Mouse (Mus musculus) adrenal gland, adult 8-10 months (tissue): ENCODE data around the gene Scyl1. TPM values are rescaled to one million over a fixed set of nuclear protein-coding genes. Genes with fewer than 3 reads are reported as not detected.
"Not testable (repeated sequence)": the region's sequence is repeated elsewhere in the genome, so short reads cannot be mapped to it uniquely, and the experiment has no call there.

Experiments used
- DNase-seq: peaks from one replicate; pipeline ENCODE4 v3.0.0; 2022
- total RNA-seq, 4 experiments: library from RNA; stranded (reverse); gene quantifications; 2 replicates each; pipeline ENCODE4 v1.2.4; 2022

Scyl1 gene
- total RNA-seq, result 100 to 1,000 TPM; 112 to 147 (median 124) TPM

DNA sequence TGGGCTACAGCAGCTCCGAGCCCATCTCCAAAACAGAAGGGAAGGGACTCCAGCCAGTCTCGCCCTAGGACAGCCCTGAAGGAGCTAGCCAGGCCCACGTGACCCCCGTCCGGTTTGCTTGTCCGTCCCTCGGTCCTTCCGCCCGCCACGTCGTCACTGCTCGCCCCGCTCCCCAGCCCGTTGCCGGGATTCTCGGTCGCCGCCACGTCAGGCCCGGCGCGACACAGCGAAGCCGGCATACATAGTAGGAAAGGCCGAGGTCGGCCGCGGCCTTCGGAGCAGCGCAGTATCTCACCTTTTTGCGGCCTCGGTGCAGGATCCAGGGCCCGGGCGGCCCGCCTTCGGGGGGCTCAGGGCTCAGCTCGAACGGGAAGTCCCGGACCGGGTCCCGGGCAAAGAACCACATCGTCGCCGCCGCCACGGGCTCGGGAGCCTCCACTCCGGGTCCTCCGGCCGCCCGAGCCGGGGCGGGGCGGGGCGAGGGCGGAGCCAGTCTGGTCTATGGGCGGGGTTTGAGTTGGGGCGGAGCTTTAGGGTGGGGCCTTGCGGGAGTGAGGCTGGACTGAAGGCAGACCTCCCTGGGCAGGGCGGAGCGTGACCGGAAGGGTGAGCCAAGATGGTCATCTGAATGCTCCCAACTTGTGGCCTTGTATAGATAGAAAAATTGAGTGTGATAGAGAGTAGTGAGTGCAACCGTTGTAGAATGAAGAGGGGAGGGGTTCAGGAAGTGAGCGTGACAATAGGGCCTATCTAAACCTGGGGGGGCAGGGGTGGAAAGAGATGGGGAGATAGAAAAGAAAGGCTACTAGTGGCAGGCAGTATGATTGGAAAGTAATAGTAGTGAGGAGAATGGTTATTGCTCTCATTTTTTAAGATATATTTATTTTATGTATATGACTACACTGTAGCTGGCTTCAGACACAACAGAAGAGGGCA, at the start of gene Scyl1:
Scyl1 (minus strand) TSS at position 495 of the 936 bp plus-strand sequence.
- DNase-seq, result peak; percentile 95

DNA sequence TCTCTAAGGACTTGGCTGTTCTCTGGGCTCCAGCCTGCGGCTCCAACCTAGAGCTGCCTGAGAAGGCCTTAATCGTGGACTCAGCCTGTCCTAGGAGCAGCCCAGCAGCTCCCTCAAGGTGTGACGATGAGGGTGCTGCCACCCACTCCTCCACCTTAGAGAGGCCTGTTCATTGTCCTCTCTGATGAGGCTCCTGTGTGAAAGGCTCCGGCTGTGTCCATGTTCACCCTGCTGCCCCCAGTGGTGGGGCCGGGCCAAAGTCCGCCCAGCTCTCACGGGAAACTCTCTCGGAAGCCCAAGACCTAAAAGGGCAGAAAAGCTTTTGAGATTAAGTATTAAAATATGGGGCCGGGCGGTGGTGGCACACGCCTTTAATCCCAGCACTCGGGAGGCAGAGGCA, 48.3 kb upstream of the Scyl1 start:
- DNase-seq, result no peak

DNA sequence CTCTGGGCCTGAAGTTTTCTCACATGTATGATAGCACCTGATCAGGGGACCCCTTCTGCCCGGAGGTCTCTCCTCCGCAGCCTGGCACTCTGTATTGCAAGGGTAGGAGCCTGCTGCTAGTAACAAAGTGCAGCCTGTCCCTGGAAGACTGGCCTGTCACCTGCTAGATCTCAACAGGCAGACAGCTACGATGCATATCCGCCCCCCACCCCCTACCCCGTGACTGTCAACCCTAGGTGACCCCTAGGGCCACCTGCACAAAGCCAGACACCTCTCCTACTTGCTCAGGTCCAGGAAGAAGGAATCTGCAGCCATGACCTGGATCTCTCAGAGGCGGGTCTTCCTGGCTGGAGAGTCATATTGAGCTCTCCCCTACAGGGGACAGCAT, 47.4 kb upstream of the Scyl1 start:
- no peak for DNase-seq

DNA sequence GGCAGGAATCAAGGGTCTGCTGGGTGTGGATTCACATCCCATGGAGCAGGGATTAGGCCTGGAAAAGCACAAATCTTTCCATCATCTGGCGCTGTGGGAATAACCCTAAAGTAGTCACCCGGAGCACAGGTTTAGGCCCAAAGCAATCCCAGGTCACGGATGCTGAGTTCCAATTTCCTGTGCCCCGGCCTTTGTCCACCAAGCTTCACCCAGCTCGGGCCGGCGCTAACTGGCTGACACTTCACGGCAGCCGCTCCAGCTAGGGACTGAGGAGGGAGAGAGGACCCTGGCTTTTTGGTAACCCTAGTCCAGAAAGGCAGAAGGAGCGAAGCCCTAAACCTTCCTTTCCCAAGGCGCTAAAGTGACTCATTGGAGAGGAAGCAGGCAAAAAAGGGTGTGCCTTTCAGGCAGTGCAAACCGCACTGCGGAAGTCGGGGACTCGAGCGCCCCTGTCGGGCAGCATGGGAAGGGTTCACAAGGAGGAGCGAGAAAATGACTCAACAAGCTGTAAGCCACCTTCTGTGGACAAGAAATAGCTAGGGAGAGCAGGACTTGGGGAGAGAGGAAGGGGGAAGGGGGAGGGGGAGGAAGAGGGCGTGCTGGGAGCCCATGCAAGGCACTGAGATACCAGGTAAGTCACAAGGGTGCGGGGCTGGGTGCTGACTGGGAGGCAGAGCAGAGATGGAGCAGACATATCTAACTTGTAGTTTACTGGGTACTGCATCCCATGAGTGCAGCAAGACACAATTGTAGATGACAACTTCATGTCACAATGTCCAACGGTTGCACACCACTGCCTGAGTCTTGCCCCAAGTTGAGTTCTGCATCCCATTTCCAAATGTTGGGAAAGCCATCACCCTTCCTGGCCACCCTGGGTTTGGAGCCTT, 46.7 kb upstream of the Scyl1 start:
- DNase-seq, result peak; percentile 88

DNA sequence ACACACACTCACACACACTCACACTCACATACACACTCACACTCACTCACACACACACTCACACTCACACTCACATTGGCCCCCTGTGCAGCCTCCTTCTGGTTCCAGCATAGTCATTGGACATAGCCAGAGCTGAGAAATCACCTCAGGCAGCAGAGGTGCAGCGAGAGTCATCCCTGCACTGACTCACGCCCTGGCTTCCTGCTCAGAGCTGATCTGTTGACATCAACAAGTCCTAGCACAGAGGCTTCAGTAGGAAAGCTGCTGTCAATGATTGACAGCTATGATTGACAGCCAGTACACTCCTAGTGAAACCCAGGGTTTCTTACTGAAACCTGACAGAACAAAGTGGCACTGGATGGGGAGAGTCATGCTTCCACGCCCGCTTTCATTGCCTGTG, 44.7 kb upstream of the Scyl1 start:
- no peak for DNase-seq

DNA sequence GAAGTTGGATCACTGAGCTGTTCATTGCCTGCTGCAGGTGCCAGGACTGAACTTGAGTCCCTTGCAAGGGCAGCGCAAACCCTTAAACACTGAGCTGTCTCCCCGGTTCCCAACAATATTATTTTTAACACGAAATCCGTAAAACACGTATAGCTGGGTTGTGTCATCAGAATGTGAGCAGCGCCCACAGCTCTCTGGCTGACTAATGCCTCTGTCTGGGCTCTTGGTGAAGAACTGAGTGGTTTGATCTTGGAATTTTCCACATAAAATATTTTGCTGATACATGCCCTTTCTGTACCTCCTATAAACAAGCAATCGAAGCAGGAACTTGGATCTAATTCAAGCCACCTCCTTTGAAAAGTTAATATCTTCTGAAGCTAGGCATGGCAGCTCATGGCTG, 43.8 kb upstream of the Scyl1 start:
- no peak for DNase-seq

DNA sequence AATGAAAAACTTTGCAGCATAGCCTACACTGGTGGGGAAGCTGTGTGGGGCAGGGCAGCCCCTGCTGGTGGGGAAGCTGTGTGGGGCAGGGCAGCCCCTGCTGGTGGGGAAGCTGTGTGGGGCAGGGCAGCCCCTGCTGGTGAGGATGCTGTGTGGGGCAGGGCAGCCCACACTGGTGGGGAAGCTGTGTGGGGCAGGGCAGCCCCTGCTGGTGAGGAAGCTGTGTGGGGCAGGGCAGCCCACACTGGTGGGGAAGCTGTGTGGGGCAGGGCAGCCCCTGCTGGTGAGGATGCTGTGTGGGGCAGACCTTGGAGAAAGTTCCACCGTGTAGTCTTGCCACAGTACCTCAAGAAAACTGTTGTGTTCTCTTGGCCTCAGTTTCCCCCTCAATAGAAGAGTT, 42.8 kb upstream of the Scyl1 start:
- not testable (repeated sequence) for DNase-seq

DNA sequence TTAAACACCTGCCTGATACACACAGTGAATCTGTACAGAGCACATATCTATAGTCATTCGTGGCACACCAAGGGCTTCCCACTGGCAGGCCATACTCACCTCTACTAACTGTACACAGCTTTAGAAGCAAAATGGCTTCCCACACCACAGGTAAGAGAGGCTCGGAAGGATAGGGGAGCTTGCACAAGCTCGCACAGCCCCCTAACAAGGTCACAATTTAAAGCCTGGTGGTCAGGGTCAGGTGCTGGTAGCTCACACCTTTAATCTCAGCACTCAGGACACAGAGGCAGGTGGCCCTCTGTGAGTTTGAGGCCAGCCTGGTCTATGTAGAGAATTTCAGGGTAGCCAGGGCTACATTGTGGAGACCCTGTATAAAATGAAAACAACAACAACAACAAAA, 42.3 kb upstream of the Scyl1 start:
- no peak for DNase-seq

DNA sequence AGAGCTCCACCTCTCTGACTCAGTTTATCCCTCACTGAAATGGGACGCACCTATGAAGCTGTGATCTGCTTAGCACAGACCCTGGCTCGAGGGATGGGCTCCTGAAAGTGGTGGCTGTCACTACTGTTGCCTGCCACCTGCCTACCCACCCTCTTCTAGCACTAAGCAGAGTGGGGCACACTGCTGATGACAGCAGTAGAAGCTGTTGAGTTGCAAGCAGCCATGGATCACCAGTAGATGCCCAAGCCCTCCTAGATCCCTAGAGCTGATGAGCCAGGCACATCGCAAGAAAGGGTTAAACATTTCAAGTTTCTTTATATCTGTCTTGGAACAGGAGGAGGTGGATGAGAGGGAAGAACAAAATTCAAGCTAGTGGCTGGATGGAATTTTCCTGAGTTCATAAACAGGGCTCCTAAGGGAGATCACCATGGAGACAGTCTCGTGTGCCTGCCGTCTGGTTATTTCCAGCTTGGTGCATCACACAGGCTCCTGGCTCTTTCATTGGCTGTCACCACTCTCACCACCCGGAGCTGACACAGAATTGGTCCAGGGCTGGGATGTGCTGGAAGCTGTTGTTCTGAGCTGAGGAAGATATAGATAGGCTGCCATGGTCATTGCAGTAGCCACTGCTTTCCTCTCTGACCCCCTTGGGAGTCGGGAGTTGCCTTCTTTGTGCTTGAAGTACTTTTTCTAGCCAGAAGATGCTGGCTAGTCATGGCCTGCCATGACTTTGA, 40.7 kb upstream of the Scyl1 start:
- DNase-seq, result peak; percentile 93

DNA sequence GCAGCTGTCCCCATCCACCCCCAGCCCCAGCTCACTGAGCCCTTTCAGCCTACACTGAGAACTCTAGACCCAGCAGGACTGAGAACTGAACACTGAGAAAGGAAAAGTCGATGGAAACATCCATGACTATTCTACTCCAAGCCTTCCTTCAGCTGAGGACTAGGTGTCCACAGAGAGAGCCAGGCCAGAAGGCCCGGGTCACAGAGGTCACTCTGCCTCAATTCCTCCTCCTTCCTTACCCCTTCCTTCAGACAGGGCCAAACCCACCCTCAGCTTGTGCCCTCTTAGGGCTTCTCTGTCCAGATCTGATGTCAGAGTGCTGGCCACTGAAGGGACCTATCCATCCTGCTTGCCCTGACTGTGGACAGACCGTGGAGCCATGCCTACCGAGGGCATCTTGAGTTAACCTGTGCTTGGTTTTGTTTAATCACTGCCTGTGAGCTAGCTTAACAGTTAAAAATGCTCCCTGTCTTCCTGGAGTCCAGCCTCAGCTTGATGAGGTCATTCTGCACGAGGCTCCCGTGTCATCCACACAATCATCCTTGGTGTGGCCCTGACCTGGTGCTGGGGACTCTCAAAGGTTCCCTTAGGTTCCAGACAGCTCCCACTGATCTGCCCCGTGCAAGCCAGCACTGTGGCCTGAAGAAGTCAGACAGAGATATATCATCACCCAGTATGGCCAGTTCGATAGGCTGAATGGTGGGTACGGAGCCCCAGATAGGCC, 39.8 kb upstream of the Scyl1 start:
- peak; percentile 86 for DNase-seq

DNA sequence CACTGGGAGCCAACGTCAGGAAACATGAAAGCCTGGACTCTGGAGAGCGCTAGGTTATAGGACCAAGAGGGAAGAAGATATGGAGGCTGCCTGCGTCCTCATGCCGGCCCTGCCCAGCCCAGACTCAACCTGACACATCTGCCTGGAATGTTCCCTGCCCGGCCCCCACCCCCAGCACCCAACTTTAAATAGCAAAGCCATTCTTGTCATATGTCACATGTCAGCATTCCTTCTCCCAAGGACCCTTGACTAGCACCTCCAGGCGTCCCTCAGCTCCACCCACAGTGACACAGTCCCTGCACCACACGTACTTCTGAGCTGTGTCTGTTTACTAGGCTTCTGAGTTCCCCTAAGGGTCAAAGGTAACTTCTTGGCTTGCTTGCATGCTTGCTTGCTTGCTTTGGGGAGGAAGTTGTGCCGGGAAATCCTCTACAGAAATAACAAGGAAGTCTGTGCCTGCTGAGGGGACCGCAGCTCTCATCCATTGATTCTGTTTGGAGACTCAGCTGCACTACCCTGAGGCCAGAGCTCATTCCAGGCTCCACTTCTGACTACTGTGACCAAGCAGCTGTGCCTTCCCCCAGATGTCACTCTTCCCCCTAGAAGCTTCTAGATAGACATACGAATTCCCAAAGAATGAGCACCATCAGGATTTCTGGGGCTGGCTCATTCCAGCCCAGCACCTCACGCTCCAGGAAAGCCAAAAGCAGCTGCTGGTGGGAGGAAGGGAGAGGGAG, 39.1 kb upstream of the Scyl1 start:
- no peak for DNase-seq

DNA sequence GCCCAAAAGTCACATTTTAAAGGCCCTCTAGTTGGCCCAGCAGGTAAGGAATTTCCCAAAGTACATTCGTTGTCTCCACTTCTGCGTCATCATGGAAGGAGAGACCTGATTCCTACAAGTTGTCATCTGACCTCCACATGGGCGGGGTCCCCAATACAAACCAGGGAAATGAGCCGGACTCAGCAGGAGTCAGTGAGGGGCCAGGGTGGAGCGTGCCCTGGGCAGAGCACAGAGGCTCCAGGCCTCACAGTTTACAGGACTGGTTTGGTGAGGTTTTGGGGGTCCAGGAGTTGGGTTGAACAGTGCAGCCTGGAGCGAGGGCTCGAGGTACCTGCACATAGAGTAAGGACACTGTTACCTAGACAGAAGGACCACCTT, 38.5 kb upstream of the Scyl1 start:
- no peak for DNase-seq

DNA sequence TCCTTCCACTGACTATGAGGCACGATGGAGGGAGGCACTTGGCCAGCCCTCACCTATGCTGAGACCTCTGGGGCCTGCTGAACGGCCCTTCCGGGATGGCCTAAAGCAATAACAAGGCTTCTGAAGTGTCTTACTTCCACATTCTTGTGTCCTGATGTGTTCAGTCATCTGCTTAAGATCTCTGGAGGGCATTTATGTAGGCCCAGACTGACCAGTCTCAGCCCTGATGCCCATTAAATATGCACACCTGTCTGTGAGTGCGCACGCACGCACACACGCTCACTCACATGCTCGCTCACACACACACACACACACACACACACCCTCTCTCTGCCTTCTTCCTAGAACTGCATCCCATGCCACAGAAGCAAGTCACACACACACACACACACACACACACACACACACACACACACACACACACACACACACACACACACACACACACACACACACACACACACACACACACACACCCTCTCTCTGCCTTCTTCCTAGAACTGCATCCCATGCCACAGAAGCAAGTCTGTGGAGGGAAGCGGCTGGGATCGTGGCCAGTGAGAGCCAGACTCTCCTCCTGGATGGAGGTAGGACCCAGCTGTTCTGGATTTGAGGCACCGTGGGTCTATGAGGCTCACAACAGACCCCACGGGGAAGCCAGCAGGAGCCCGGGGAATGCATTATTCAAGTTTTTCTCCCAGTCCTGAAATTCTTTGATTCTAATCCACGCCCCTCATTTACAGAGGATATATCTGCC, 37.9 kb upstream of the Scyl1 start:
- no peak for DNase-seq

DNA sequence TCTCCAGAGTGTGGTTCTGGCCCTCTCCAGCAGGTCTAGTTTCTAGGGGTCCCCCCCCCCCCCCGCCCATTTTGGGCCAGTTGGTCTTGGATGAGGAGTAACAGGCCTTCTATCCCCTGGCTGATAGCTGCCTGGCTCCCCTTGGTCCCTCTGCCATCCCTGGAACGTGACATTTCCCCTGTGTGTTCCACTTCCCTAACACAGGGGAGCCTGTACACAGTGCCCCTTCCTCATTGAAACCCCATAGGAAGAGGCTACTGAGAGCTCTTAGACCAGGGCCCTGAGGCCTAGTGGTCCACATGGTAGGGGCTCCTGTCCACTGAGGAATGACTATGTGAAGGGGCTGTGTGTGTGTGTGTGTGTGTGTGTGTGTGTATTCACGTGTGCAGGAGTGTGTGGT, 36.5 kb upstream of the Scyl1 start:
- DNase-seq, result no peak

DNA sequence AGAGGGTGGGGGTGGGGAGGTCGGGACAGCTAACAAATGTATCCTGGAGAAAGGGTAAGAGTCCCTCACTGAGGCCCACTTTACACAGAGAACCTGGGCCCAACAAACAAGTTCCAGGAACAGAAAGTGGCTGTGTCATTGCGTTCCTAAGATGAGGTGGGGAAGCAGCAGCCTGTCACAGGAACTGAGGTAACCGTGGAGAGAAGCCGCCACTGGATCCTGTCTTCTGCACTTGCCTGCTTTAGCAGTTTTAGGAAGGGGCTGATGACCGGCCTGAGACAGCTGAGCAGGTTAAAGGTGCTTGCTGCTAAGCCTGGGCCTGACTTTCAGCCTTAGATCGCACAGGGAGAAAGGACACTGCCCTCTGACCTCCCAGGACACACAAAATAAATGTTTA, 35.6 kb upstream of the Scyl1 start:
- no peak for DNase-seq

DNA sequence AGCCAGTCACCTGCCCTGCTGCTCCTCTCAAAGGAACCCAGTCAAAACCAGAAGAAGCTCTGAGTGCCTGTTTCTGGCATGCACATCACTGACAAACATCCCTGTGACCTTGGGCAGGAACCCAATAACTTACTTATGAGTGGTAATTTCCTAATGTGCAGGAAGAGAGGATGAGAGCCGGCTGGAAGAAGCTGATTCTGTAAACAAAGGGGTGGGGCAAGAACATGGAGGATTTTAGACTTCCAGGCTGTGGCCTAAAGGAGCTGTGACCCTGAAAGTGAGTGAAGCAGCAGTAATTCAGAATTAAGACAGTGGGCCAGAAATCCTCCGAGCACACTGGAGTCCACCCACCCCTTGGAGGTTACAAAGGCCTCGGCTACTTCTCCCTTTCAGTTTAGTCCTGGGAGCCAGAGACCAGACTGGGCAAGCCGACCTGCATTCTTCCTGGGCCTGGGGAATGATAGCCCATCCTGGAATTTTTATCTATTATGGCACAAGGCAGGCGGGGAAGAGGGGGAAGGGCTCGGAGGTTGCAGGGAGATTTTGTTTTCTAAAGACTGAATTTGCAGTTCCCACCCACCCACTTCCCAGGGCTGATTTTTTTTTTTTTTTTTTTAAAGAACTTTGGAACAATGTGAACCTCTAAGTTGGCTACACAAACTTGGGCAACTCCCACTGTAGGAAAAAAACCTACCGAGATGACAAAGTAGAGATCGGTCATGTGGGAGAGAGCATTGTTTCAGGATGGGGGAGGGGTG, 35.0 kb upstream of the Scyl1 start:
- DNase-seq, result no peak

DNA sequence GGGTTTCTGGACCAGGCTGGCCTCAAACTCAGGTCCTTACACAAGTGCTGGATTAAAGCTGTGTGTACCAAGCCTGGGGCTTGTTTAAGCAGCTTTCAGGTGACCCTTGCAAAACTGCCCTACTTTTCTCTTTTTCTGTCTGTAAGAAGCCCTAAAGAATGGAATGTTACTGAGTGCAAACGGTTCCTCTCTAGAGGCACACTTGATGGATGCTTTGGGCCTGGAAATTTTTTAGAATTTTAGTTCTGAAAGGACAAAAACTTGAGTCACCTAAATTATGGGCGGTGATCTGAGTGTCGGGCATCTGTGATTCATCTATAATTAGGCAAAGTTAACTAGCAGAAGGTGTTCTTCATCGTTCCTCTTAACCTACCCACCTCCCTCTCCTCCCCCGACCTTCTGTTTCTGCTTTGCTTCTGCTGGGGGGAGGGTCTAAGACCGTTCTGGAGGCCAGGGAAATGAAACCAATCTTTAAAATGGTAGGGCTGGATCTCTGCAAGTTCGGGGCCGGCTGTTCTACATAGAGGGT, 33.2 kb upstream of the Scyl1 start:
- DNase-seq, result no peak

DNA sequence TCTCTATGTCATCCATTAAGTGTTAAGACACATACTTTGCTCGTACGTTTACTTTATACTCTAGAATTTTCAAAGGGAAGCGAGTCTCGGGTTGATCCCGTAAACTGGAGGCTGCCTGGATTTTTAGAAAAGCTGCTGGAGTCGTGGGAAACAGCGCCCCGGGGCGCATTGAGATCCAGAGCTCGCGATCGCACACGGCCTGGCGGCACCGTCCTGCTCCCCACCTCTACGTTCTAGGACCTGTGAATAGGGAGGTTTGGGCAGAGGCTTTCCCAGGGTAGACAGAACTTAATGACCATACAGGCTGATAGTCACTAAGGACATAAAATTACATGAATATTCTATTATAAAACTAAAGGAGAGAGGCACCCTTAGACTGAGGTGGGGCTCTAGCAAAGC, 32.7 kb upstream of the Scyl1 start:
- no peak for DNase-seq

DNA sequence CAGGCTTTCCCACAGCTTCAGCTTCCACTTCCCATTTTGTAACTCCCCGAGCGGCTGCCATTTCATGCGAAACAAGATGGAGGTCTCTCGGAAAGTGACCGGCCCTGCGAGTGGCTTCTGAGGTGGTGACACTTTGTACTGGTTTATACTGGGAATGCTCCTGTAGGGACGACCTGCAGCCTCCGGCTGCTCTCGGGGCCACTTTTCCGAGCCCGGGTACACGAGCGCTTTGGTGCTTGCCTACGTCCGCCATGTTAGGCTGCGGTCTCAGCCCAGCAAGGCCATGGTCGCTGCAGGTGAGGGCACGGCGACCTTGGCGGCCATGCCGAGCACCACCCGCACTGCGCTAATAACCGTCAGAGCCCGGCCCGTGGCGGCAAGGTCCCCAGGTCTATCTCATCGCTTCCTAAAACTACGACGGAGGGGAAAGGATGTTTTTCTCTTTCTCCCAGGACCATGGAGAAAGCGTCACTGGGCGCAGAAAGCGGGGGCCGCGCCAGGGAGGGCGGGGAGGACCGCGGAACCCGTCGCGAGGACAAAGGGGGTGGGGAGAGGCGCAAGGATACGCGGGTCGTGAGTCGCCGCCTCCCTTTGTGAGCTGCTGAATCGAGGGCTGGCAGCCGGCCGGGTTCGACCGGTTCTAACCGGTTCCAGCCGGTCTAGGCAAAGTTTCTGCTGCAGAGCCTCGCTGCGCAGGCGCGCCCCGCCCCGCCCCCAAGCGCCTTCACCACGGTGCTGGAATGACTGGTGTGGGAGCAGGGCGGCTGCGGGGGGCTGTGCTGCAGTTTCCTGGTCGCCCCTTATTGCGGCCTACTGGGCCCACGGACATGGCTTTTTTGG, 32.0 kb upstream of the Scyl1 start:
- peak; percentile 98 for DNase-seq
